Mouse (Mus musculus) adrenal gland, adult 2 months (tissue): ENCODE measurements around the gene Rapgef4. TPM values are rescaled to one million over a fixed set of nuclear protein-coding genes. Genes with fewer than 3 reads are reported as not detected.
A peak's percentile ranks its signal among the peaks of the same experiment; 100 is the strongest.

Source experiments
- DNase-seq: peaks from one replicate; pipeline ENCODE4 v3.0.0; 2021
- polyA plus RNA-seq: library from polyadenylated mRNA; depleted of rRNA; stranded (reverse); fragments of >200 nt; gene quantifications from 2 replicates; pipeline ENCODE4 v1.2.3, GENCODE M21; 2012
- total RNA-seq, 2 experiments: library from RNA; stranded (reverse); gene quantifications; 2 replicates each; pipeline ENCODE4 v1.2.3; 2021

The Rapgef4 gene
- total and polyA plus RNA-seq, 3 experiments, result 109 to 271 (median 137) TPM

DNA sequence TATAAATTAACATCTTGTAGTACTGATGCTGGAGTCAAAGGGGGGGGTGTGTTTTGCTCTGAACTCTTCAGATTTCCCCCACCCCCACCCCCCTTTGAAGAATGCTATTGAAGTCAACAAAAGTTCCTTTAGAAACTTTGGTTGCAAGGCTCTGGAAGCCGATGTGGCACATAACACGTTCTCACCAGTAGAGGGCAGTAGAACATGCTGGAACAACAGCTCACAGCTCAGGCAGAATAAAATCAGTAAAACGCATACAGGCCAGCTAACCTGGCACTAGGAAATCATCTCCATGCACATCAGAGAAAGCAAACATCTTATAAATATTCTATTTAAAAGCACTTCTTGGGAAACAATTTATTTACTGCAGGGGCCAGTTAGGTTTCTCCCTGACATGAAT lies 253.9 kb downstream of the Rapgef4 start:
- DNase-seq, result peak; percentile 59

DNA sequence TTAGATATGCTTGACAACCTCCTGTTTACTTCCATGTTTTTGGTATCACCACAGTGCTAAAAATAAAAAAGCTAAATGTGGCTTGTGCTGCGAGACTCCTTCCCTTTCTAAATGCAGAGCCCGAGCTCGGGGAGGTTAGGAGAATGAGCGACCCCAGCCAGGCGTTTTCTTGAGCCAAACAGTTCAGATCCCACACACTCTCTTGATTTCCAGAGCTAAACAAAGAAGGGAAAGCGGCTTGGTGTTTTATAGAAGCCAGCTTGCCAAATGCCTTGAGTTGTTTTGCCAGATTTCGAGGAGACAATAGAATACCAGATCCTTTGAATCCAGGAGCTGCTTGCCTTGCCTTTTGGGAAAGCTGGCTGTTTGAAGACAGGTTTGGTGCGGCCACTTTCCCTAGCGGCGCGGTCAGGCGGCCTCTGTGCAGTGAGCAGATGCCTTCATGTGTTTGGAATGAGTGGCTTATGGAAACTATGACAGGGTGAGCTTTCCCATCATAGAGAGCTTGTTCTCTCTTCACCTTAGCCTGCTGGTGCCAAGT lies 254.4 kb downstream of the Rapgef4 start:
- no peak for DNase-seq

DNA sequence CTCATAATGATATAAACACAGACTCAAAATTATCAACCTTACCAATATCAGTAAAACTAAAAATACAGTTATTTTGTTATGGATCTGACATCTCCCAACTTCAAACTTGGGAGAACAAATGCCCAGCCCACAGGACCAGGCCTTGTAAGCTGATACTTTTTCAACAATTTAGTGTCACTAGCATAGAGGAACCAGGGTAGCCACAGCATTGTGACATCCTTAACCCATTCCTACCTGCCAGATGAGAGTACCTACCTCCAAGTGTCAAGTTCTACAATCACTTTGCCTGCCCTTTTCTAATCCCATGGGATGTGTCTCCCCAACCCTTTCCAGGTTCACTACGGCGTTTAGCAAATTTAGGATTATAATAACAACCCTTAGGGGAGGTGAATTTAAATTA lies 257.4 kb downstream of the Rapgef4 start:
- DNase-seq, result no peak

DNA sequence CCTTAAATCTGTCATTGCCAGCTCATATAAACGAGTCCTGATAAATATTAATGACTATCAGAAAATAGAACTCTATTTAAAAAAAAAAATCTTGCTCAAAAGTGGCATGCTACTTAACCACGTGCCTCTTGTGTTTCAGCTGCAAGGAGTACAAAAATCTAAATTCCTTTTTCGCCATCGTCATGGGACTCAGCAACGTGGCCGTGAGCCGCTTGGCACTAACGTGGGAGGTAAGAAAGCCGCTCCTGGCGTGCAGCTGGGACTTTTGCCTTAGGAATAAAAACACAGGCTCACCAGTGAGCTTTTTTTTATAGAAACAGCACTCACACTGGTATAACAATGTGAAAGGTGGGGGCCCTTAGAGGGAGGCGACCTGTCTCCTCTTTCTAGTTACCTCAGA lies 257.9 kb downstream of the Rapgef4 start:
- no peak for DNase-seq

DNA sequence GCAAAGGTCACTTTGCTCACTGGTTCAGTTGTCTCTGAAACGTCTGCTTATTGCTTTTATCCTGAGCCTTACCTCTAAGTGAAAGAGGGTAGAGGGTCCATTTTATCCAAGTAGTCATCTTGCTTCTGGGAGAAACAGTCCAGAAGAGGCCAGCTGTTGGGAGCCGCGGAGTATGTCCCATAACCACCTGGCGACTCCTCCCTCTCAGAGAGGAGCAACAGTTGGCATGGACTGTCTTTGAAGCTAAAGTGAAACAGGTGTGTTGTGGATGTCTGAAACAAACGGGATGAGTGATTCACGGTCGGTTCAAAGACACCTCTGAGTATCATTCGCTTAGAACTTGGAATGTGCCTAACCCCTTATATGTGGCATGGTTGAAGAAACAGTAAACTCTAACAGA lies 258.4 kb downstream of the Rapgef4 start:
- DNase-seq, result no peak

DNA sequence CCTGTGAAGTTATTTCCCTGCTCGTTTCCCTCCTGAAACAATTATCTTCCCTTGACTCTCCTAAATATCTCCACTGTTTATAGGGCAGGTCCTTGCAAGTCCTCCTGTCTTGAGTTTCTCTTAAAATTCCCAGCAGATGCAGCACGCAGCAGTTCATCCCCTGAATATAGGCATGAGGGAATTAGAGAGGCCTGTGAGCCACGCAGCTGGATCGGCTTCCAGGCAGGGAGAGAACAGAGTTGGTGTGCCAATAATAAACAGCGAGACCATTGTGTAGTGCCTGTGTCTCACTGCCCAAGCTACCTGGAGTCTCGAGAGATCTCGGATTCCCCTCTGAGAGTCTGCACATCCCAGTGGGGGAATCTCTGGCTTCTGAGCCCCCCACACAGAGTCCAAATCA lies 259.0 kb downstream of the Rapgef4 start:
- no peak for DNase-seq

DNA sequence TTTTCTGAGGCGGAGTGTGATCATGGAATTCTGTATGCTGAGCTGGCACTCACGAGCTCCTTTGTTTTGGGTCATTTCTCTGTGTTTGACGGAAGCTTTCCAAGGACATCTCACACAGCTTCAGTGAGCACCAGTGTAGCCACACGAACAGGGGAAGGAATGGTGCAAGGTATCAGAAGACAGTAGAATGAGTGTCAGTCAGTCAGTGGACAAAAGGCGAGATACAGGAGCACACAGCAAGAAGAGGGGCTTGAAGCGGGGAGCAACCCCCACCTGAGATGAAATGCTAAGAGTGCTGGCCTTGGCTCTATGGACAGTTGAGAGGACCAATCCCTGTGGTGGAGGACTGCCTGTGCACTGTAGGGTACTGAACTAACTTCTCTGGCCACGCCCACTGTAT lies 259.7 kb downstream of the Rapgef4 start:
- no peak for DNase-seq

DNA sequence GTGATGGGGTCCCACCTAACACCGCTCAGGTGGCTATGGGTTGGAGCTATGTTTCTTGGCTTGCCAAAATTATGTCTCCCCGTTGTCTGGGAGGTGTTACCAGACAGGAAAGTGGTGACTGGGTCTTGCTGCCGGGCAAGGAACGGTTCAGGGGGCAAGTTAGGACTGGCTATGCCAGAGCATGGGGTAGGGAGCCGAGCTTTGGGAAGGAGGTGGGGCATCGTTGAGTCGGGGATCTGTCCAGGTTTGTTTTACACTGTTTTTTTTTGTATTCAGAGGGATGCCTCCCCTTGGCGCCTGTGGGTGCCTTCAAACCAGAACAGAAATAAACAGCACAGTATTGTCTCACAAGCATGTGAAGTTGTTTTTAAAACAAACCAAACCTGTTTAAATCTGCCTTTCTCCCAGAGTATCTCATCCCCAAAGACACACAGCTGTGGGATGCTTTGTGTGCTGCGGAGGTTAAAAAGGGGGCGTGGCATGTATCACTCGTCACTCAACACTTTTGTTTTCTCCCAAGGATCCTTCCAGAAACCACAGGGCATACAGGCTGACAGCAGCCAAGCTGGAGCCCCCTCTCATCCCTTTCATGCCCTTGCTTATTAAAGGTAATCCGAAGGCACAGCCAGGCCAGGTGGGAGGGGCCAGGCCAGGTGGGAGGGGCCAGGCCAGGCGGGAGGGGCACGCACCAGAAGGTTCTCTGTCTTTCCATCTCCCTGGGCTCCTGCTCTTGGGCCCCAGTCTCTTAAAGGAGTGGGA lies 260.9 kb downstream of the Rapgef4 start:
- DNase-seq, result no peak

DNA sequence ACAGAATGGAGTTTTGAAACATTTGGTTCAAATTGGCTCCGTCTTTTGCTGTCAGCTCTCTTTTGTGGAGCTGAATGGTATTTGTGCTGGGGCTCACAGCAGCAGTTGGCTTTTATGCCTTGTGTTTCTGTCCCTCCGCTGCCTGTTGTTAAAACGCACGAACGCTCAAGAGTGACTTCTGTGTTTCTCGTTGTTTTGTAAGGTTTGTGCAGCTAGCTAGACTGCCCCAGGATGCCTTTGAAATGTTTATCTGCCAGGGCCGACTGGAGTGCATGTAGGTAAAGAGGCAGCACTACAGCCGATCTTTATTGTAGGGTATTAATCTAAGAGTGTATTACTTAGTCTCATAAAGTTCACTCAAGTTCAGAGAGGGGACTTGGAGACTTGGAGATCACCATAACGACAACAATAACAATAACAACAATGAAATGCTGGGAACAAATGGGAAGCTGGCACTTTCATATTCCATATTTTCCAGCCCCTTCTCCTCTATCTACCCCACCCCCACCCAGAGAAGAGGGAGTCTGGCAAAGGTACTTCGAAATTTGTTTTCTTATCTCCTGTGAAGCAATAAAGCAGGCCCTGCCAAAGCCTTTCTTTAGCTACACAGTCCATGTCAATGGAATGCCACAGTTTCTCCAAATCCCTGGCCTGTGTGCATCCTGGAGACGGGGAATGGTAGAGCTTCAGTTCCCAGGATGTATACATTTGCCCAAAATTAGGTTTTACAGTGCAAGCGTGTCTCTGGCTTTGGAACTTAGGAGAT lies 262.1 kb downstream of the Rapgef4 start:
- no peak for DNase-seq

DNA sequence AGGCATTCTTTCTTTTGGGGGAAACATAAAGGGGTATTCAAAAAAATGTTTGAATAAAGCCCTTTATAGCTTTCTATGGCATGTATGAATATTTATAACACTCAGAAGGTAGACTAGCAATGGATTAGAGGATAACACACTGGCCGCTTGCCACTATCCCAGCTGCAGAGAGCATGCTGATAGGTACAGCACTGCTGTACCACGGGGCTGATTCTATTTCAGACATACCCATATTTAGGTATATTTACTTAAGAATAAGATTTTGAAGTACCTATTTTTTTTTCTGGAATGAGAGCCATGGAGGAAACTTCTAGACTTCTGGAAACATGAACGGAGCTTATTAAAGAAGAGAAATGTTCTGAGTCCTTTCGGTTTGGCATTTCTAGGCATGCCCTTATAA lies 264.6 kb downstream of the Rapgef4 start:
- no peak for DNase-seq

DNA sequence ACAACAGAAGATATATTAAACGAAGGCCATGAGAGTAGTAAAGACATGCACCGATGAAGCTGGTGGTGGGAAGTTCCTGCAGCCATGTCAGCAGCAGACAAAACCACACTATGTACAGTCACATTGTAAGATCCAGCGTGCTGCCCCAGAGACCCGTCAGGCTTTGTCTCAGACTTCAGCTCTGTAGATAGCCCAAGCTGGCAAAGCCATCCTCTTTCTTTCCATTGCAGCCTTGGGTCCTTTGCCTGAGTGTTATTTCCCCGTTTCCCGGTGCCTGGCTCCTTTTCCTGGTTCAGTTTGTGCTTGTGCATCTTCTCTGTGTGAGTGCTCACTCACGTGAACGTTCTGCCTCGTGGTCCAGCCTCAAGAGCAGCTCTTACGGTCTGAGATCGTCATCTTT lies 265.3 kb downstream of the Rapgef4 start:
- DNase-seq, result no peak

DNA sequence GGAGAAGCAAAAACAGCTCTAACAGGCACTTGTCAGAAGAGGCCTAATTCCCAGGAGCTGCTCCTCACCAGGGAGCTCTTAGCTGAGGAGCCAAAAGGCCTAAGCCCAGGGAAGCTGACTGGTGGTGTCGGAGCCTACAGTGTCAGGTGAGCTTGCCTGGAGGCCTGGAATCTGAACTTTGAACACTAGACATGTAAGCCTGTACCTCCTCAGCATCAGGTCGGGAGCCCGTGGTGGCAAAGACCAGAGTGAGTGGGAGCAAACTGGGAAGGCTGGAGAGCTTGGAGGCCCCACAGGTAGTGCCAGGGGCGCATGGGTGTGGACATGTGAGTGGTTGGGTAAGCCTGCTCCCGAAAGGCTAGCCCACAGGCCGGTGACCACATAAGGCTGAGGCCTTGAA lies 266.8 kb downstream of the Rapgef4 start:
- DNase-seq, result no peak

DNA sequence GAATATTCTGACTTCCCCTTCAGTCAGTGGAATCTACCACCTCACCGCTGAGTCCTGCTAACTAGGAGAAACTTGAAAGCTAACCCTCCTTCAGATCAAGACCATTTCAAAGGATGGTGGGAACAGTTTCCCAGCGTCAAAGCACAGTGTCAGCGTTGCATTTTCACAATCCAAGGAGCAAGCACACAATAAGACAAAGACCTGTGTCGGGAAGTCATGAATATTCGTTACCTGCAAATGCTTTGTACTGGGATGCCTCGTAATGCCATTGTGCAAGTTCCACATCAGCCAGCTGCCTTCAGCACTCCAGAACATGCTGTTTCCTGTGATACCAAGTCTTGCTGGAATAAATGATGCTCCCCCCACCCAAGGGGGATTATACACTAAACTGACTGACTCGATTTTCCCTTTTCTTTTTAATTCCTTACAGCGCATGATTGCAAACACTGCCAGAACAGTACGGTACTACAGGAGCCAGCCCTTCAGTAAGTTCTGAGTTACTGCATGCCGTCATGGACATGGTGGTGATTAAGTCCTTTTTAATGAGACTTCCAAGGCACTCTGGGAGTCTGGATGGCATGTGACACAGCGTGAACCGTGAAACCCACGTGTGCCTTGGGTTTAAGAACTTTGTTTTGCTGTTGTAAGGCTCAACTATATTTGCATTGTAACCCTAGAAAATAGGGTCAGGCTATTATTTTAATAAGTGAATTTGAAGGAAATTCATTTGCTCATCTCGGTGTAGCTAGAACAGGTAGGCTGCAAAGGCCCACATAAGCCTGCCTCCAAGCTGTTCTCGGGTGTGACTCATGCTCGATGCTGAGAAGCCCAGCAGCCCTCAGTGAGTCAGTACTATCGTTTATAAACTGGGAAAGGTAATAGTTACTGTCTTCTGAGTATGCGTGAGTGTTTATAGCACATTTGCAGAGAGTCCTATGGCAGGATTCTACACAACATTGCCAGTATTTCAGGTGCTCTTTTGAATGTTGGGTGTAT lies 271.8 kb downstream of the Rapgef4 start:
- DNase-seq, result no peak

DNA sequence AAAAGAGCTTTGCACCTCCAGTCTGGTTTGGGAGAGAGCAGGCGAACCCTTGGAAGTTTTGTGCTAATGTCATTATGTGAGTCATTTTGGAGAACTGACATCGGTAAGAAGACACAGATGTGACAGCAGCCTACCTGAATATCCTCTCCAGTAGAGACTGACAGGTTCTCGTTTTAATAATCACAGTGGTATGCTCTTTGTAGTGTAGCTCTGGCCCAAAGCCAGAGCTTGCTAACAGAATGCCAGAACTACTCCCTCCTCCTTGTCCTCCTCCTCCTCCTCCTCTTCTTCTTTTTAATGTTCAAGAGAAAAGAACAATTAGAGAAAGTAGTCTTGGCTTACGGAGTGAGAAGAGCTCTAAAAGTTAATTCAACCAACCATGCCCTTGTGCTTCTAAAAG lies 272.8 kb downstream of the Rapgef4 start:
- no peak for DNase-seq

DNA sequence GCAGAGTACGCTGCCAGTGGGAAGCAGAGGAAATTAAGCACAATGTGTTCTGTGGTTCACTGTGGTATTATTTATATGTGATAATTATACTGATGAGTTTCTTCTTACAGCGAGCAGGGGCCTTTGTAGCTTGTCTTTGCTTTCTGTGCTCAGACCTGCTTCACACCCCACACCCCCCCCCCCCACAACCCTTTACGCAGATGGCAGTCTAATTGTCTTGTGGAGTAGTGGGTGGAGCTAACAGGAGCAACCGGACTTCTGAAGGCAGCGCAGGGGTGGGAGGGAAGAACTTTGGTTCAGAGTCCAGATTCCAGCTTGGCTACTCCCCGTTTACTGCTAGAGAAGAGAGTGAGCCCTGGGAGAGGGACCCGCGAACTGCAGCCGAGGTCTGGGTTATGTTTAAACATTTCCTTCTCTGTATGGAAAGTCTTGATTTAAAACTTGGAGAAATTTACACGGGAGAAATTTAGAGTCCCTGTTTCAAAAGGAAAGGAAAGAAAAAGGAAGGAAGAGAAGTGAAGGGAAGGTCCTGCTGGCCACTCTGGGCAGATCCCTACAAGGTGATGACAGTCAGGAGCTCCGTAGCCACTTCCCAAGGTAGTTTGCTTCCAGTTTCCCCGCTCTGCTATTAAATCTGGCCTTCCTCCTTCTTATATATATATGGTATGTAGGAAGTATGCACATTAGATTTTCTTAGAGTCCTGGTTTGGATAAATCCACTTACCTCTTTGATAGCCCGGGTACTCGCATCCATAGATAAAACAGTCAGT lies 274.0 kb downstream of the Rapgef4 start:
- DNase-seq, result no peak

DNA sequence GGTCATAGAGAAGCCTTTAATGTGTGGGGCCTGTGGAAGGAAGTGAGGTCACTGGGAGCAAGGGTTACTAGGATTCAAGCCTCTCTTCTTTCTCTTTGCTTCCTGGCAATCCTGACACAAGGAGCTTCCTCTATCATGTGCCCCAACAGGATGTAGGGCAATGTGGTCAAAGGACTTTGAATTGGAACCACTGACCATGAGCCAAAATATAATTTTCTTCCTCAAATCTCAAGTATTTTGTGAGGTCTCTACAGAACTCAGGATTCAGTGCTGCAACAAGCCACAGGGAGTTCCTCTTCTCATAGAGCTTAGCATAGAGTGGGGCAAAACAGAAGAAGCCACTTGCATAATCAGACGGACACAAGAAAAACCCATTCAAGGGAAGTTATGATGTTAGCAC lies 279.7 kb downstream of the Rapgef4 start:
- no peak for DNase-seq

DNA sequence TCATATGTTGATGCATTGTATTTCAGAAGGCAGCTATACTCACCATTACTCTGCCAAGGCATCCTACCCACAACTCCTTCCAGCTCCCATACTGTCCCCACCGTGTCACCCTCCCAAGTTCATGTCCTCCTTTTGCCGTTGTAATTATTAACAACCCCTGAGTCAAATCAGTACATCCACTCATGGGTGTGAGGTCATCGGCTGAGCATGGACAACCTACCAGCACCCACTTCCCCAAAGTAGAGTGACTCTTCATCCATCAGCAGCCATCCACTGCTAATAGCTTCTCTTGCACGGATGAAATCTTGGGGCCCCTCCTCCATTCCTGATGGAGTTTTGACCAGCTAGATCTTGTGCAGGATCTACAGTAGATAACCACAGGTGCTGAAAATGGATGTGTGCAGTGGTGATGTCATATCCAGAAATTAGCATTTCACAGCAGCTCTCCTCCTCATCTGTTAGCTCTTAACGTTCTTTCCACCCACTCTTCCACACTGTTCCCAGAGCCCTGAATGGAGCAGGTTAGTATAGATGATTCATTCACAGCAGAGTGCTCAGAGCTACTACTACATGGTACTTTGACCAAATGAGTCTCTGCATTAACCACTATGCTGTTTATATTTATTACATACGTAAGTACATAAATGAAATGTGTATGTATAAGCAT lies 281.9 kb downstream of the Rapgef4 start:
- no peak for DNase-seq

DNA sequence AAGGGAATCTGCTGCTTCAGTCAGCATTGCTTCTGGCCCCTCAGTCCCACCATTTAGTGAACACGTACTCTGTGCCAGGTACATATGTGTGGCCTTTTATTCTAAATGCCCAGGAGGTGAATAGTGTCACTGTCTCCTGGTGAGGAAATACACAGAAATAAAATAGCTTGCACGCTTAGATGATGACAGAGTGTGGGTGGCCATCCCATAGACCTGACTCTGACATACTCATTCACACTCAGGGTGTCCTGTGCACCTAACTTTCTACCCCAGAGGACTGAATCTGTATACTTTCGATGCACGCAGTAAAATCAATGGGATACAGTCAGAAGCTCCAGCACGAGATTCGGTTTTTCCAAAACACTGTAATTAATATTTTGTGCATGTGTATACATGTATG lies 286.4 kb downstream of the Rapgef4 start:
- DNase-seq, result no peak

DNA sequence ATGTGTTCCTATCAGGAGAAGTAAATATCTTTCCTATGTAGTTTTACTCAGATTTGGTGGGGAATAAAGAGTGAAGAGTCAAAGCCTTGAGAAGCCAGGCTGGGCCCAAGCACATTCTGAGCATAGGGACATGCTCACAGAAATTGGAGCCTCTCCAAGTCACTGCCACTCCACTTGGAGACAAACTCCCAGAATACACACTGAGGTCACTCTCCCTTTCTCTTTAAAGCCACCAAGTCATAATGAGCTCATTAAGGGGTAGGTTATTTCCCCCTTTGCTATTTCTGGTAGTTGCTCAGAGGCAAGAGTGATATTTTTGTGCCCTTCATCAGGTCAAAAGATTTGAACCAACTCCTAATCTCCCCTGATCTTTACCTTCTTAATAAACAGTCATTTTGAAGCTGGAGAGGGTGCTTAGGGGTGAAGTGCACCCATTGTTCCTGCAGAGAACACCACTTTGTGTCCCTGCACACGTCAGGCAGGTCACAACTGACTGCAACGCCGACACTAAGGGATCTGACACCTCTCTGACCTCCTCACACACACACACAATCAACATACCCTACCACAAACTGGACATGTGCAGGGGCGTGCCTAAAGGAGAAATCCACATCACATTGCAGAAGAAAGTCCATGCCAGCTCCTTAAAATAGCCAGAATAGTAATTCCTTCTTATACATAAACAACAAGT lies 288.8 kb downstream of the Rapgef4 start:
- no peak for DNase-seq

DNA sequence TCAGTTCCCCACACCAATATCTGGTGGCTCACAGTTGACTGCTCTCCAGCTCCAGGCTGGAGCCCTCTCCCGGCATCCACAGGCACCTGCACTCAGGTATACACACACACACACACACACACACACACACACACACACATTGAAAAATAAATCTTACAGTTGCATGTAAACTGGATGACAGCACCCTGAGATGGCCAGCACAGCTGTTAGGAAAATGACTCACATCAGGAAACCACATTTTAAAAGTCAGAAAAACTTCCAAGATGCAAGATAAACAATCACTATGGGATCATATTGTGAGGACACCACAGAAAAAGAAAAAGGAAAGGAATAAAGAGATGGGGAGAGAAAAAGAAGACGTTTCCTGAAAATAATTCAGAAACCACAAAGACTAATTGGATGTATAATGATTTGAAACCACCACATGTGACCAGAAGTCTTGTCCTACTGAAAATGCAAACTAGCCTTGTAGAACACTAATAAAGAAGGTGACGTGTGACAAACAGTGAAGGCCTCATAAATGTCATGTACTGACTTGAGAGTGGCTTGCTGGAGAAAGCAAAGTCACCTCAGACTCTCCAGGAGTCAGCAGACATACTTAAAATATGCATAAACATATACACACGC lies 297.3 kb downstream of the Rapgef4 start:
- DNase-seq, result no peak
